Mouse (Mus musculus): ENCODE measurements around the gene Ltbr.

DNA sequence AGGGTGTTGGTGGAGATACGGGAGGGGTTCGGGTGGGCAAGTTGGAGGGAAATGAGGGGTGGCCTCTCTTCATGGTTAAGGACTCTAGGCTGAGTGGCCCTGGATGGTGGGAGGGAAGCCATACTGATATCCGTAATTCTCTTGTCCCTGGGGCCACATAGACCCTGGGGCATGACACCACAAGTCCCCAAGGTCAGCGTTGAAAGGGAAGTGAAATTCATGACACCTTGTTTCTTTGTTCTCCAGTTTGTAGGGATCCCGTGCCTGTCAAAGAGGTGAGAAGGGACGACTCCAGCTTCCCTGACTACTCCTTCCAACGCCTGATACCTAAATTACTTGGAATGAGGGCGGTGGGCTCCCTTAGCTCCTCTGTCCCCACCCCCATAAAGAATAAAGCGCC is 47.2 kb upstream of the Ltbr start:
- no peak for TF ChIP-seq CTCF (IDR thresholded peaks at IDR 0.05; ENCODE audit: borderline replicate concordance, insufficient read depth, low read length)
- no peak for TF ChIP-seq POLR2A (IDR thresholded peaks at IDR 0.05; ENCODE audit: low read depth, low read length)
